Mouse (Mus musculus): ENCODE results near the gene Cox11. TPM values are rescaled to one million over a fixed set of nuclear protein-coding genes. Genes with fewer than 3 reads are reported as not detected.

The Cox11 gene
- polyA plus RNA-seq, 1 experiment: 11.5 TPM

DNA sequence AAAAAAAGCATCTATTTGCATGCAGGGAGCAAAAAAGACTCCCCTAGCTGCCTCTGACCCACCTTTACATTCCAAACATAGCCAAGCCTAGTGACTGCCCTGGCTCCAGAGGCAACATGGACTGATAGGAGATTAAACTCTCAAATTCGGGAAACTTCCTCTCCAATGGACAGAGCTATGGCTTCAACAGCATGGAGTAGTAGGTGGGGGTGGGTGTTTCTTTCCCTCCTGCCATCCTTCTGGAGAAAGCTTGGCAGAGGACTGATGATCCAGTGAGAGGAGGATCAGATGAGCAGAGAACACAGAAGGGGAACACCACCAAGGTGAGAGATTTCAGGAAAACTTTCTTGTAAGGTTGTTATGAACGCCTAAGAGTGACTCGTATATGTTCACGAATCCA, 14.6 kb downstream of the Cox11 start:
- no peak for TF ChIP-seq CTCF (IDR thresholded peaks at IDR 0.05; ENCODE audit: control insufficient read depth, insufficient read depth, insufficient read length)
- no peak for TF ChIP-seq FOSL1 (IDR thresholded peaks at IDR 0.05; ENCODE audit: insufficient read depth, low read length, poor library complexity, severe bottlenecking)
- H3K27me3 ChIP-seq (ENCODE audit: control insufficient read depth, insufficient read depth, insufficient read length): no peaks in the 10 kb centered on the region
- peaks cover 2% of the 10 kb centered on the region for H3K79me3 ChIP-seq (ENCODE audit: low read depth)
- peaks cover 28% of the 10 kb centered on the region for H3K36me3 ChIP-seq (ENCODE audit: control insufficient read depth, insufficient read depth)
- H3K4me3 ChIP-seq (ENCODE audit: insufficient read depth, poor library complexity, severe bottlenecking): no peak overlapping the region
- no peaks in the 10 kb centered on the region for H3K79me2 ChIP-seq (ENCODE audit: control insufficient read depth, insufficient read depth)
- no peak overlapping the region for H3ac ChIP-seq (ENCODE audit: control insufficient read depth, insufficient read length, low read depth)

DNA sequence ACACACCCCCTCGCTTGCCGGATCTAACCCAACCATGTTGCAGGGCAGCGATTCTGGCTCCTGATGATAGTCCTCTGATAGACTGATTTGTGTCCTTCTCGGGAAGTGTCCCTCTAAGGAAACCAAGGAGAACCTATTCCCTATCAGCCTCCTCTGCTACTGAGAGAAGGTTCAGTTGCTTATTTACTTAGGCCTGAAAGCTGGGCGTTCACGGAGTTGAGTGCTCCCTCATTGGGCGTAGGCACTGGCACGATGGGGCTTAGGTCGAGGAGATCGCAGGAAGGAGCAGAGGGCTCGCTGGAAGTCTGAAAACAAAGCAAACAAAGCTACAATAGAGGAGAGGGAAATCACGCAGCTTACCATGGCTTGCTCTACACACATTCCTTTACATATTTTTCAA, 19.6 kb downstream of the Cox11 start:
- TF ChIP-seq USF1 (IDR thresholded peaks at IDR 0.05; ENCODE audit: low read depth) (no peak), CTCF (IDR thresholded peaks at IDR 0.05; ENCODE audit: control insufficient read depth, insufficient read depth, insufficient read length) (no peak), MYOG (IDR thresholded peaks at IDR 0.05; ENCODE audit: control insufficient read depth, extremely low read depth, insufficient read length) (no peak), MYOD1 (IDR thresholded peaks at IDR 0.05; ENCODE audit: control insufficient read depth, insufficient read length, low read depth) (no peak), CEBPB (IDR thresholded peaks at IDR 0.05; ENCODE audit: low read depth) (no peak), FOSL1 (IDR thresholded peaks at IDR 0.05; ENCODE audit: insufficient read depth, low read length, poor library complexity, severe bottlenecking) (no peak), MAX (IDR thresholded peaks at IDR 0.05) (no peak)

DNA sequence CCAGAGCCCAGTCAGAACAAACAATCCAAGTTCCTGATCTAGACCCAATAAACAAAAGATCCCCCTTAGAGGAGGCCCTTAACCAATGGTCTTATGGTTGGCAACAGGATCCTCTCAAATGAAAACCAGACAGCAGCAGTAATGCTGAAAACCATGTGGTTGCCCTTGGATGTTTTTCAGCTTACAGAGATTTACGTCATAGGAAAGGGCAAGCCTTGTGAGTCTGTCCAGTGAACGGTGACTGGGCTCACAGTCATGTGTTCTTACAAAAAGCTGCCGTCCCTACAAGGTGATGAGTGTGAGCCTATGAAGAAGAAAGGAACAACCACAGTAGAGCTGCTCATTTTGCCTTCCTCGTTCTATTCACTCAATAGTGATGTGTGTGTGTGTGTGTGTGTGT, 22.7 kb downstream of the Cox11 start:
- TF ChIP-seq USF1 (IDR thresholded peaks at IDR 0.05; ENCODE audit: low read depth) (no peak), CEBPB (IDR thresholded peaks at IDR 0.05; ENCODE audit: low read depth) (no peak)
- no peaks in the 10 kb centered on the region for H3K27me3 ChIP-seq (ENCODE audit: control insufficient read depth, insufficient read depth, insufficient read length)
- H3K79me2 ChIP-seq (ENCODE audit: control insufficient read depth, insufficient read depth): no peaks in the 10 kb centered on the region
- H3ac ChIP-seq (ENCODE audit: control insufficient read depth, insufficient read length, low read depth): no peak overlapping the region
- H3K36me3 ChIP-seq (ENCODE audit: control insufficient read depth, insufficient read depth): peaks cover under 1% of the 10 kb centered on the region
- no peak overlapping the region for H3K4me3 ChIP-seq (ENCODE audit: insufficient read depth, poor library complexity, severe bottlenecking)
- no peaks in the 10 kb centered on the region for H3K79me3 ChIP-seq (ENCODE audit: low read depth)

More for the DNA sequence above, 19.6 kb downstream of the Cox11 start:
- H3K79me3 ChIP-seq (ENCODE audit: low read depth): no peaks in the 10 kb centered on the region
- no peaks in the 10 kb centered on the region for H3K27me3 ChIP-seq (ENCODE audit: control insufficient read depth, insufficient read depth, insufficient read length)
- H3ac ChIP-seq (ENCODE audit: control insufficient read depth, insufficient read length, low read depth): no peak overlapping the region
- peaks cover 13% of the 10 kb centered on the region for H3K36me3 ChIP-seq (ENCODE audit: control insufficient read depth, insufficient read depth)
- no peak overlapping the region for H3K4me3 ChIP-seq (ENCODE audit: insufficient read depth, poor library complexity, severe bottlenecking)
- H3K79me2 ChIP-seq (ENCODE audit: control insufficient read depth, insufficient read depth): no peaks in the 10 kb centered on the region

DNA sequence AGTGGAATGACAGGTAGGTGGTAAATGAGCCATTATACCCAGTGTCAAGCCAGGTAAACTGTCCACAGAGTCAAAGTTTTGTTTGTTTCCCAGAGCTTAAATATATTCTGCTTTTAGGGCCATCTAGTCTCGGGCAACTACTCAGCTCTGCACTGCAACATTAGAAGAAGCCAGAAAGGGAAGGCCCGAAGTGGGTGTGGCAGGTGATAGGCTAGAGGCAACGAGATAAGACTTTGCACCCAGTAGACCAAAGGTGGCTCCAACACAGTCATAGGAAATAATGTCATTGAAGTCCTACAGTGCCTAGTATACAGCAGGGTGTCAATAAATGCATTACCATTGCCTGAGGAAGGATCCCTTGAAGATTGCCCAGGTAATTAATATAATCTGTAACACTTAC, 25.1 kb downstream of the Cox11 start:
- Histone ChIP-seq H3K79me2 (ENCODE audit: control insufficient read depth, insufficient read depth) (no peaks in the 10 kb centered on the region), H3ac (ENCODE audit: control insufficient read depth, insufficient read length, low read depth) (no peak overlapping the region), H3K4me3 (ENCODE audit: insufficient read depth, poor library complexity, severe bottlenecking) (no peak overlapping the region), H3K27me3 (ENCODE audit: control insufficient read depth, insufficient read depth, insufficient read length) (no peaks in the 10 kb centered on the region), H3K79me3 (ENCODE audit: low read depth) (no peaks in the 10 kb centered on the region), H3K36me3 (ENCODE audit: control insufficient read depth, insufficient read depth) (no peaks in the 10 kb centered on the region)
- no peak for TF ChIP-seq USF1 (IDR thresholded peaks at IDR 0.05; ENCODE audit: low read depth)
- TF ChIP-seq CTCF (IDR thresholded peaks at IDR 0.05; ENCODE audit: control insufficient read depth, insufficient read depth, insufficient read length): no peak
- no peak for TF ChIP-seq CEBPB (IDR thresholded peaks at IDR 0.05; ENCODE audit: low read depth)

DNA sequence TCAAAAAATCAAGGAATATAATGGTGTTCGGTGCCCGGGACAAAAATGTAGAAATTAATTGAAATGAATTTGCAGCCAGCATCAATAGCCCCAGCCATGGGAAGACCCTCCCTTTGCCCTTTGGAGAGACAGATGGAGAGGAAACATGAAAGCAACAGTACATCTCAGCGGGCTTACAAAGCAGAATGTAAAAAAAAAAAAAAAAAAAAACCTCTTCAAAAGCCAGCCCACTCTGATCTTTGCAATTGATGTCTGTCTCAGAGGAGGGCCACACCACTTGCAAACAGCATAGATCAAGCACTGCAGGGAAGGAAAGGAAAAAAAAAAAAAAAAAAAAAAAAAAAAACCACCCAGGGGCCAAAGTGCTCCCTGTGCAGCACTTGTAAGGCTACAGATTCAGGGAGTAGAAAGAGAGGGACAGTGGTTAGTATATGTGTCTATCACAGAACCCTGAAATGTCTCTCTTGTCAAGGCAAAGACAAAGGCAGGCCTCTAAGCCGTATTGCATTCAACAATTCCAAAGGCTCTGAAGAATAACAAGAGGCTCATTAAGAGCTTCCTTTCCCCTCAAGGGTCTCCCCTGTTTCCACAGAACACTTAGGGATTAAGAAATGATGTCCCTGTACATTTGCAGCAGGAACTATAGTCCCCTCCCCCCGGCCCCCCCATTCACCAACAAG, 25.8 kb downstream of the Cox11 start:
- no peaks in the 10 kb centered on the region for H3K27me3 ChIP-seq (ENCODE audit: control insufficient read depth, insufficient read depth, insufficient read length)
- no peaks in the 10 kb centered on the region for H3K79me3 ChIP-seq (ENCODE audit: low read depth)
- TF ChIP-seq CEBPB (IDR thresholded peaks at IDR 0.05; ENCODE audit: low read depth) (no peak), MYOD1 (IDR thresholded peaks at IDR 0.05; ENCODE audit: control insufficient read depth, insufficient read length, low read depth) (no peak), MAX (IDR thresholded peaks at IDR 0.05) (no peak), MYOG (IDR thresholded peaks at IDR 0.05; ENCODE audit: control insufficient read depth, extremely low read depth, insufficient read length) (no peak), CTCF (IDR thresholded peaks at IDR 0.05; ENCODE audit: control insufficient read depth, insufficient read depth, insufficient read length) (no peak), USF1 (IDR thresholded peaks at IDR 0.05; ENCODE audit: low read depth) (no peak), FOSL1 (IDR thresholded peaks at IDR 0.05; ENCODE audit: insufficient read depth, low read length, poor library complexity, severe bottlenecking) (no peak)
- no peaks in the 10 kb centered on the region for H3K36me3 ChIP-seq (ENCODE audit: control insufficient read depth, insufficient read depth)
- no peak overlapping the region for H3K4me3 ChIP-seq (ENCODE audit: insufficient read depth, poor library complexity, severe bottlenecking)
- no peaks in the 10 kb centered on the region for H3K79me2 ChIP-seq (ENCODE audit: control insufficient read depth, insufficient read depth)
- H3ac ChIP-seq (ENCODE audit: control insufficient read depth, insufficient read length, low read depth): no peak overlapping the region

DNA sequence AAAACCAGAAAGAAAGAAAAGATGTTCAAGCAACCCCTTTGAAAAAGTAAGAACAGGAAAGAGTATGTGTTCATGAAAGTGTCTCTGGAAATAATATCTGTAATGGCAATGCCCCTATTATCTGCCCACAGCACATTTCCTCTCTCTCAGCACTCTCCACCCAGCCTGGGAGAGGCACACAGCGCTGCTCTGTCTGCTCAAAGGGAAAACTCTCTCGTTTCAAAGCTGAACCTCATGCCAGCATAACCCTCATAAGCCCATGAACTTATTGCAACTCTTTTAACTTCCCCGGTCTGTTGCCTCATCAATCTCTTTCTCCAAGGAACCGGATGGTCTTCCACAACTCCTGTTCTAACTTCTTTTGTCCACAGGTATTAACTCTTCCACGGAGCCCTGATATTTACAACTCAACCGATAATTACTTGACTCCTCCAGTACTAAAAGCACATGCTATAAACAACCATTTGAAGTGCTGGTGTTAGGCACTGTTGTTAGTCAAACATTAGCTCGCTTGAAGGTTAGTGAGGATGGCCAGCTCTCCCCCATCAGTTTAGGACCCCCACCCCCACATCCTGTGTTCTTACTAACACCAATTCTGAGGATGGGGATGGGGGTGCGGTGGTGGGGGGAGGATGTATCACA, 26.5 kb downstream of the Cox11 start:
- Histone ChIP-seq H3K79me2 (ENCODE audit: control insufficient read depth, insufficient read depth) (no peaks in the 10 kb centered on the region), H3K27me3 (ENCODE audit: control insufficient read depth, insufficient read depth, insufficient read length) (no peaks in the 10 kb centered on the region), H3ac (ENCODE audit: control insufficient read depth, insufficient read length, low read depth) (no peak overlapping the region), H3K4me3 (ENCODE audit: insufficient read depth, poor library complexity, severe bottlenecking) (no peak overlapping the region), H3K79me3 (ENCODE audit: low read depth) (no peaks in the 10 kb centered on the region), H3K36me3 (ENCODE audit: control insufficient read depth, insufficient read depth) (no peaks in the 10 kb centered on the region)
- TF ChIP-seq MYOD1 (IDR thresholded peaks at IDR 0.05; ENCODE audit: control insufficient read depth, insufficient read length, low read depth): no peak
- no peak for TF ChIP-seq CTCF (IDR thresholded peaks at IDR 0.05; ENCODE audit: control insufficient read depth, insufficient read depth, insufficient read length)
- TF ChIP-seq MYOG (IDR thresholded peaks at IDR 0.05; ENCODE audit: control insufficient read depth, extremely low read depth, insufficient read length): no peak
